Comparison of ENCODE assay signal across 32 mouse cellular contexts in the genomic region with DNA sequence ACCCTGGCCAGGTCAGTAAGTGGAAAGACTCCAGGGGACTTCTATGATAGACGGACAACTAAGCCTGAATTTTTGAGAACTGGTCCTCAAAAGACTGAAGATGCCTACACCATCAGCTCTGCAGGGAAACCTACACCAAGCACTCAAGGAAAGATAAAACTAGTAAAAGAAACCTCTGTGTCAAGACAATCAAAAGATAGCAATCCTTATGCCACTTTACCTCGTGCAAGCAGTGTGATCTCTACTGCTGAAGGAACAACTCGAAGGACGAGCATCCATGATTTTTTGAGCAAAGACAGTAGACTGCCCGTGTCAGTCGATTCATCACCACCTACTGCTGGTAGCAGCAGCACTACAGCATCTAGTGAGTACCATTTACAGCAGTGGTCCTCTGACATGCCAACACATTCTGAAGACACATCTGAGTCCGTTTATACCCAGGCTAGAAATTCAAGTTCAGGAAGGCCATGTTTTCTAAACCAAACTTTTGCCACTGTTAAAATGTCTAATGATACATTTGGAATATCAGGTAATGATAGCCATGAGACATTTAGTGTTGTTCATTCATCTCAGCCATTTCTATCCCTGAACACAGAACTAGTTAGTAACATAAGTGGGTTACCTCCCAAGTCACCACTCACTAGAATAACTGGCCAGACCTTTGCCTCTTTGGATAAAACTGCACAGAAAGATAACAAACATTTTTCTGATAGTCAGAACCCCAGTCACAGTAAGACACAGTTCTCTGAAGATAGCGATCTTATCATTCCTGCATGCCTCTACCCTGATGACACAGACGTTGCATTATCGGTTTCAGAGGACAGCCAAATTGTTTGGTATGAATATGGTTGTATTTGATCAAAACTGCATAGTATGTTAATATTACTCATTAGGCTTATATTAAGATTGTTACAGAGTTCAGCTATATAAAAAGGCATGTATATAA. TPM values are rescaled to one million over a fixed set of nuclear protein-coding genes. Genes with fewer than 3 reads are reported as not detected.
DNase-seq lines count a peak whose midpoint lies in the region; ATAC-seq and TF ChIP-seq lines count a peak whose summit lies in the region.
"Had no signal": no experiment of that assay in that cellular context is flagged by ENCODE, and none has a peak within 500 bp of the region (broad histone marks: within the 10 kb centered on the region; RNA-seq: fewer than 3 reads in every experiment).

No protein-coding gene starts in this region.

- H3K27me3 ChIP-seq in MEL (ENCODE audit: control insufficient read depth in 1 of 2, insufficient read depth in 2 of 2, low read length in 2 of 2): no peaks in the 10 kb centered on the region
- no peaks in the 10 kb centered on the region for H3K27me3 ChIP-seq in liver, embryonic 15.5 days
- H3K27me3 ChIP-seq: CH12.LX; embryonic facial prominence, embryonic 13.5 days; forebrain, embryonic 12.5 days; heart, embryonic 13.5 days; hindbrain, embryonic 15.5 days; midbrain, embryonic 12.5 days; neural tube, embryonic 13.5 days; Patski had no signal

- peak; percentile 61 for DNase-seq in MEL (ENCODE audit: low read depth, low spot score)
- DNase-seq in left cerebral cortex, adult 9 months (ENCODE audit: low spot score in 2 of 2): no peak
- no peak for DNase-seq in heart, postnatal 25 days (ENCODE audit: low spot score)
- no peak for DNase-seq in yolk sac, embryonic 10.5 days (ENCODE audit: low spot score)
- DNase-seq: adrenal gland, postnatal 14 days; cerebellum, adult 11-12 months; cerebellum, adult 9-11 months; forebrain, postnatal 0 days; heart, adult 2 months; heart, postnatal 10 days; kidney, adult 11 months; kidney, postnatal 36 days; left cerebral cortex, postnatal 4 days; lung, embryonic 14.5 days; lung, postnatal 14 days; thymus, postnatal 25 days had no signal

- H3K27ac ChIP-seq in MEL (ENCODE audit: control insufficient read depth, low read depth, low read length): peak overlapping the region; percentile 98
- peak overlapping the region; percentile 48 for H3K27ac ChIP-seq in liver, embryonic 15.5 days (replicated peaks)
- H3K27ac ChIP-seq: embryonic facial prominence, embryonic 13.5 days; forebrain, embryonic 12.5 days; heart, adult 2 months; heart, embryonic 13.5 days; hindbrain, embryonic 10.5 days; hindbrain, embryonic 15.5 days; layer of hippocampus, adult 2 months; midbrain, embryonic 12.5 days; neural tube, embryonic 13.5 days had no signal

- H3K4me1 ChIP-seq in MEL (ENCODE audit: control insufficient read depth in 1 of 2, insufficient read depth in 2 of 2, low read length in 2 of 2): peaks cover 18 to 36% of the 10 kb centered on the region in 2 experiments
- peaks cover 16% of the 10 kb centered on the region for H3K4me1 ChIP-seq in liver, embryonic 15.5 days (replicated peaks)
- H3K4me1 ChIP-seq: embryonic facial prominence, embryonic 13.5 days; forebrain, embryonic 12.5 days; heart, embryonic 13.5 days; hindbrain, embryonic 10.5 days; hindbrain, embryonic 15.5 days; midbrain, embryonic 12.5 days; neural tube, embryonic 13.5 days had no signal

- intact Hi-C loops in heart, postnatal 25 days (cut with DNase I): no loop called here

- H3K9ac ChIP-seq in MEL (ENCODE audit: control insufficient read depth, low read depth, low read length, poor library complexity, severe bottlenecking): no peak overlapping the region
- no peak overlapping the region for H3K9ac ChIP-seq in liver, embryonic 15.5 days
- H3K9ac ChIP-seq: embryonic facial prominence, embryonic 13.5 days; forebrain, embryonic 12.5 days; forebrain, postnatal 0 days; heart, embryonic 13.5 days; hindbrain, embryonic 15.5 days; lung, embryonic 14.5 days; midbrain, embryonic 12.5 days; neural tube, embryonic 13.5 days had no signal

- 49% methylated on average over 10 of the region's 10 CpGs for WGBS in liver, embryonic 15.5 days (ENCODE audit: insufficient replicate concordance)

- peak overlapping the region; percentile 6 for H3K4me2 ChIP-seq in liver, embryonic 15.5 days
- H3K4me2 ChIP-seq: embryonic facial prominence, embryonic 13.5 days; forebrain, embryonic 12.5 days; heart, embryonic 13.5 days; hindbrain, embryonic 15.5 days; lung, embryonic 14.5 days; midbrain, embryonic 12.5 days; neural tube, embryonic 13.5 days had no signal

- no peak for TF ChIP-seq POLR2A in MEL (IDR thresholded peaks at IDR 0.05; ENCODE audit: control insufficient read depth in 1 of 2, insufficient read depth in 1 of 2, low read depth in 1 of 2, low read length in 2 of 2, poor library complexity in 1 of 2)

- TF ChIP-seq RAD21 in MEL (IDR thresholded peaks at IDR 0.05; ENCODE audit: low read depth, low read length): no peak

- peaks cover 0 to 33% of the 10 kb centered on the region in 2 experiments; a peak in 3 of 4 replicates for H3K36me3 ChIP-seq in MEL (ENCODE audit: control insufficient read depth in 1 of 2, insufficient read depth in 2 of 2, low read length in 2 of 2)
- 0 out of 2 replicates have a peak, but pooled peaks cover 4% of the 10 kb centered on the region for H3K36me3 ChIP-seq in liver, embryonic 15.5 days (replicated peaks)

- peak; percentile 95 to 98 for TF ChIP-seq EP300 in MEL (IDR thresholded peaks at IDR 0.05; ENCODE audit: low read depth in 1 of 2, low read length in 2 of 2)

- H3K79me2 ChIP-seq in MEL (ENCODE audit: control insufficient read depth, insufficient read depth, low read length, poor library complexity): no peaks in the 10 kb centered on the region

- ATAC-seq in erythroblast, adult 5-6 weeks (replicated peaks; ENCODE audit: low FRiP score, poor library complexity, severe bottlenecking): 0 out of 2 replicates have a peak, but pooled peaks have one; percentile 60
- ATAC-seq in liver, embryonic 15.5 days (ENCODE audit: insufficient read depth): peak; percentile 84
- ATAC-seq: forebrain, postnatal 0 days; inflammation-experienced regulatory T-cells, adult 6 months; Patski had no signal

- H3K4me3 ChIP-seq in MEL (ENCODE audit: control insufficient read depth in 1 of 2, insufficient read depth in 1 of 2, low read depth in 2 of 2, low read length in 2 of 2): no peak overlapping the region
- no peak overlapping the region for H3K4me3 ChIP-seq in liver, embryonic 15.5 days (replicated peaks)
- H3K4me3 ChIP-seq: embryonic facial prominence, embryonic 13.5 days; erythroblast, embryonic 14.5 days; forebrain, embryonic 12.5 days; heart, adult 2 months; heart, embryonic 13.5 days; hindbrain, embryonic 10.5 days; hindbrain, embryonic 15.5 days; layer of hippocampus, adult 2 months; midbrain, embryonic 12.5 days; neural tube, embryonic 13.5 days had no signal

- H3K9me3 ChIP-seq in MEL (replicated peaks; ENCODE audit: insufficient read depth, low read length): no peaks in the 10 kb centered on the region
- no peaks in the 10 kb centered on the region for H3K9me3 ChIP-seq in liver, embryonic 15.5 days (replicated peaks)
- H3K9me3 ChIP-seq: embryonic facial prominence, embryonic 13.5 days; forebrain, embryonic 12.5 days; heart, embryonic 13.5 days; hindbrain, embryonic 10.5 days; hindbrain, embryonic 15.5 days; midbrain, embryonic 12.5 days; neural tube, embryonic 13.5 days had no signal

- TF ChIP-seq CTCF in MEL (IDR thresholded peaks at IDR 0.05 in 2 of 3, conservative IDR thresholded peaks at IDR 0.05 in 1 of 3; ENCODE audit: control insufficient read depth in 1 of 3, insufficient read depth in 1 of 3, low read depth in 2 of 3, low read length in 3 of 3, poor library complexity in 1 of 3, severe bottlenecking in 1 of 3): no peak

TF ChIP-seq in MEL, 35 proteins besides CTCF, POLR2A, EP300 and RAD21 (continues in another document):
- peak; percentile 59; the same call in 1 of the 2 replicates for TF ChIP-seq MAX (IDR thresholded peaks at IDR 0.05; ENCODE audit: low read length)
- TF ChIP-seq RCOR1 (IDR thresholded peaks at IDR 0.05; ENCODE audit: low read depth, low read length): peak; percentile 81
- peak; percentile 87 for TF ChIP-seq ETS1 (IDR thresholded peaks at IDR 0.05; ENCODE audit: low read depth, low read length)
- 0 out of 2 replicates have a peak, but pooled peaks have one; percentile 31 for TF ChIP-seq TAL1 (IDR thresholded peaks at IDR 0.05; ENCODE audit: low read length)

RNA-seq across cellular contexts. Expression of gene Prorsd1, which starts 10.6 kb away (rescaled TPM):
- 46.9 and 51.7 TPM in 2 replicates for total RNA-seq in MEL (2012; rRNA removed)
- 10 to 100 TPM in 1 of 2 experiments, not detected in 1; 48.7 TPM for polyA plus RNA-seq in MEL (2012; ENCODE audit: insufficient read depth in 1 of 2, insufficient read length in 2 of 2, low read depth in 1 of 2, low replicate concordance in 2 of 2, missing spikeins in 1 of 2)
- 17.7 and 21.1 TPM in 2 replicates for total RNA-seq in erythroblast, adult 5-6 weeks (2015; ENCODE audit: low replicate concordance)
- total RNA-seq in erythroblast, adult 5-6 weeks (2017; ENCODE audit: low replicate concordance): 13.6 and 22.0 TPM in 2 replicates
- polyA plus RNA-seq in liver, embryonic 15.5 days (2015; fragmentation: Nextera tagmentation; extraction: Ambion mirVana): 15.5 and 17.4 TPM in 2 replicates
- 10 to 100 TPM; 21.8 to 22.7 TPM for total RNA-seq in heart, postnatal 25 days (2021)

RNA-seq across cellular contexts. Expression of gene Mtif2, which starts 22.0 kb away (rescaled TPM):
- 32.7 and 38.2 TPM in 2 replicates for total RNA-seq in MEL (2012; rRNA removed)
- polyA plus RNA-seq in MEL (2012; ENCODE audit: insufficient read depth in 1 of 2, insufficient read length in 2 of 2, low read depth in 1 of 2, low replicate concordance in 2 of 2, missing spikeins in 1 of 2): 100 to 1,000 TPM in 1 of 2 experiments, 10 to 100 TPM in 1; 22.5 to 161 TPM
- 2.3 and 4.2 TPM in 2 replicates for total RNA-seq in erythroblast, adult 5-6 weeks (2015; ENCODE audit: low replicate concordance)
- 11.1 and 15.8 TPM in 2 replicates for total RNA-seq in erythroblast, adult 5-6 weeks (2017; ENCODE audit: low replicate concordance)
- polyA plus RNA-seq in liver, embryonic 15.5 days (2015; fragmentation: Nextera tagmentation; extraction: Ambion mirVana): 19.4 and 21.5 TPM in 2 replicates
- total RNA-seq in heart, postnatal 25 days (2021): 10 to 100 TPM; 66.2 to 67.2 TPM

RNA-seq across cellular contexts. Expression of gene Clhc1, which starts 43.5 kb away (rescaled TPM):
- total RNA-seq in MEL (2012; rRNA removed): 0.26 and 0.62 TPM in 2 replicates
- polyA plus RNA-seq in MEL (2012; ENCODE audit: insufficient read depth in 1 of 2, insufficient read length in 2 of 2, low read depth in 1 of 2, low replicate concordance in 2 of 2, missing spikeins in 1 of 2): under 1 TPM in 1 of 2 experiments, not detected in 1; 0.08 TPM
- not detected in 2 replicates for total RNA-seq in erythroblast, adult 5-6 weeks (2015; ENCODE audit: low replicate concordance)
- not detected in 2 replicates for total RNA-seq in erythroblast, adult 5-6 weeks (2017; ENCODE audit: low replicate concordance)
- 0.08 TPM in 1 of 2 replicates, not detected in the other for polyA plus RNA-seq in liver, embryonic 15.5 days (2015; fragmentation: Nextera tagmentation; extraction: Ambion mirVana)
- not detected for total RNA-seq in heart, postnatal 25 days (2021)
- total RNA-seq: forebrain, postnatal 0 days; gastrocnemius, adult 8-10 months; heart, adult 2 months; heart, postnatal 10 days had no signal
- polyA plus RNA-seq: C2C12; erythroblast, embryonic 14.5 days; heart, adult 2 months had no signal

RNA-seq across cellular contexts. Expression of gene Rps27a, which starts 43.7 kb away (rescaled TPM):
- 1,978 and 2,403 TPM in 2 replicates for total RNA-seq in MEL (2012; rRNA removed)
- 1,000 to 10,000 TPM in 1 of 2 experiments, 100 to 1,000 TPM in 1; 560 to 1,339 TPM for polyA plus RNA-seq in MEL (2012; ENCODE audit: insufficient read depth in 1 of 2, insufficient read length in 2 of 2, low read depth in 1 of 2, low replicate concordance in 2 of 2, missing spikeins in 1 of 2)
- total RNA-seq in erythroblast, adult 5-6 weeks (2015; ENCODE audit: low replicate concordance): 450 and 571 TPM in 2 replicates
- total RNA-seq in erythroblast, adult 5-6 weeks (2017; ENCODE audit: low replicate concordance): 170 and 268 TPM in 2 replicates
- polyA plus RNA-seq in liver, embryonic 15.5 days (2015; fragmentation: Nextera tagmentation; extraction: Ambion mirVana): 525 and 582 TPM in 2 replicates
- total RNA-seq in heart, postnatal 25 days (2021): 100 to 1,000 TPM; 474 to 478 TPM
